Mouse (Mus musculus) embryonic stem cell, embryonic (primary cell): Measurements from ENCODE around the gene Prf1.

Source experiments
- CTCF ChIA-PET, 4 experiments: fragments of 300-600 bp in 2 of 4; fragments of 350-600 bp in 2 of 4; sonication (Branson Sonifier 250); formaldehyde crosslinking; loops; one replicate each; lab custom pipeline; 2022; ENCODE audit warnings: inconsistent platforms in 2 of 4; lab: Charles Lee
- POLR2A ChIA-PET, 4 experiments: fragments of 300-600 bp in 2 of 4; fragments of 350-600 bp in 2 of 4; sonication (Branson Sonifier 250); formaldehyde crosslinking; loops; one replicate each; lab custom pipeline; 2022; ENCODE audit warnings: antibody characterized with exemption in 4 of 4, inconsistent platforms in 1 of 4; lab: Charles Lee

Prf1 gene

GRCm38 (mm10) chr10:61297477-61297876 lies at the start of gene Prf1:
TSS of gene Prf1 (plus strand) at chr10:61297833.
- ChIA-PET POLR2A (interaction anchor here in 1 of 4 experiments (0.5 kb wide), 1 partner anchor 145 kb away, joined by 3 read pairs; no protein-coding TSS in a partner anchor), CTCF (interaction anchor here in 1 of 4 experiments (0.7 kb wide), 1 partner anchor 83 kb away, joined by 3 read pairs; no protein-coding TSS in a partner anchor)

- CTCF ChIA-PET: interaction anchor here in 3 of 4 experiments (0.9 to 1.2 kb wide), 4 partner anchors 27 to 151 kb away, joined by 3 read pairs; no protein-coding TSS in a partner anchor
- POLR2A ChIA-PET: interaction anchor here in 3 of 4 experiments (0.5 to 4.3 kb wide), 6 partner anchors 10 to 470 kb away, joined by 3 to 17 read pairs (median 3); no protein-coding TSS in a partner anchor
These were observed 49.0 kb upstream of the Prf1 start for GRCm38 (mm10) chr10:61248596-61249114.

GRCm38 (mm10) chr10:61249951-61250350 lies 47.7 kb upstream of the Prf1 start:
- ChIA-PET POLR2A (interaction anchor here in 1 of 4 experiments (1.2 to 1.3 kb wide), 3 partner anchors 10 to 36 kb away, joined by 3 read pairs; no protein-coding TSS in a partner anchor), CTCF (no interaction called here)

- POLR2A ChIA-PET: interaction anchor here in 1 of 4 experiments (0.9 to 1.5 kb wide), 3 partner anchors 15 to 39 kb away, joined by 3 to 8 read pairs (median 5); partner anchors contain the start of gene Adamts14
- CTCF ChIA-PET: interaction anchor here in 1 of 4 experiments (0.5 kb wide), 1 partner anchor 57 kb away, joined by 3 read pairs; no protein-coding TSS in a partner anchor
These were observed 42.9 kb upstream of the Prf1 start for GRCm38 (mm10) chr10:61254761-61255160.

- CTCF ChIA-PET: no interaction called here
- POLR2A ChIA-PET: interaction anchor here in 1 of 4 experiments (0.9 to 1.5 kb wide), 2 partner anchors 15 to 40 kb away, joined by 3 to 8 read pairs; no protein-coding TSS in a partner anchor
These were observed 42.4 kb upstream of the Prf1 start for GRCm38 (mm10) chr10:61255190-61255589.

- ChIA-PET POLR2A (no interaction called here), CTCF (no interaction called here)
These were observed 41.0 kb upstream of the Prf1 start for GRCm38 (mm10) chr10:61256665-61257064.

- ChIA-PET CTCF (interaction anchor here in 1 of 4 experiments (0.7 kb wide), 1 partner anchor 71 kb away, joined by 15 read pairs; no protein-coding TSS in a partner anchor), POLR2A (interaction anchor here in 2 of 4 experiments (0.6 kb wide), 2 partner anchors 10 to 178 kb away, joined by 3 read pairs; no protein-coding TSS in a partner anchor)
These were observed 39.5 kb upstream of the Prf1 start for GRCm38 (mm10) chr10:61258131-61258530.

GRCm38 (mm10) chr10:61261229-61262156 lies 36.1 kb upstream of the Prf1 start:
- ChIA-PET POLR2A (interaction anchor here in 3 of 4 experiments (1.2 to 2.0 kb wide), 4 partner anchors 11 to 24 kb away, joined by 3 to 10 read pairs (median 4); partner anchors contain the start of gene Adamts14 (in 2 of the 3)), CTCF (no interaction called here)

- CTCF ChIA-PET: interaction anchor here in 2 of 4 experiments (1.3 to 1.5 kb wide), 2 partner anchors 23 to 203 kb away, joined by 3 to 4 read pairs; no protein-coding TSS in a partner anchor
- POLR2A ChIA-PET: interaction anchor here in 1 of 4 experiments (0.6 to 1.8 kb wide), 3 partner anchors 8 to 13 kb away, joined by 3 to 4 read pairs (median 3); no protein-coding TSS in a partner anchor
These were observed 34.0 kb upstream of the Prf1 start for GRCm38 (mm10) chr10:61263606-61264005.

- CTCF ChIA-PET: no interaction called here
- POLR2A ChIA-PET: interaction anchor here in 1 of 4 experiments (1.6 kb wide), 1 partner anchor 68 kb away, joined by 3 read pairs; no protein-coding TSS in a partner anchor
These were observed 30.3 kb upstream of the Prf1 start for GRCm38 (mm10) chr10:61267378-61267777.

GRCm38 (mm10) chr10:61272089-61272626 lies 25.5 kb upstream of the Prf1 start:
- ChIA-PET POLR2A (interaction anchor here (0.6 to 2.8 kb wide), 10 partner anchors 8 to 144 kb away, joined by 3 to 19 read pairs (median 4); no protein-coding TSS in a partner anchor), CTCF (interaction anchor here in 2 of 4 experiments (0.9 to 4.5 kb wide), 6 partner anchors 56 to 352 kb away, joined by 3 to 16 read pairs (median 3); no protein-coding TSS in a partner anchor)

- POLR2A ChIA-PET: interaction anchor here (0.6 to 2.8 kb wide), 21 partner anchors 10 to 192 kb away, joined by 3 to 19 read pairs (median 4); no protein-coding TSS in a partner anchor
- CTCF ChIA-PET: interaction anchor here in 3 of 4 experiments (0.6 to 4.5 kb wide), 12 partner anchors 13 to 351 kb away, joined by 3 to 16 read pairs (median 4); no protein-coding TSS in a partner anchor
These were observed 25.0 kb upstream of the Prf1 start for GRCm38 (mm10) chr10:61272631-61273030.

- ChIA-PET POLR2A (interaction anchor here (0.5 to 2.8 kb wide), 25 partner anchors 11 to 264 kb away, joined by 3 to 19 read pairs (median 4); no protein-coding TSS in a partner anchor), CTCF (interaction anchor here (0.6 to 4.5 kb wide), 21 partner anchors 12 to 613 kb away, joined by 3 to 16 read pairs (median 3); partner anchors contain the start of gene Lrrc20 (in 1 of the 4))
These were observed 24.4 kb upstream of the Prf1 start, which contains the start of gene Adamts14 for GRCm38 (mm10) chr10:61273081-61273843. TSS of gene Adamts14 (minus strand) at chr10:61273438.

- CTCF ChIA-PET: interaction anchor here (0.6 to 4.5 kb wide), 15 partner anchors 12 to 346 kb away, joined by 3 to 16 read pairs (median 4); partner anchors contain the start of gene Lrrc20 (in 1 of the 4)
- POLR2A ChIA-PET: interaction anchor here (0.5 to 2.8 kb wide), 22 partner anchors 11 to 309 kb away, joined by 3 to 19 read pairs (median 4); no protein-coding TSS in a partner anchor
These were observed 23.8 kb upstream of the Prf1 start for GRCm38 (mm10) chr10:61273844-61274215.

- POLR2A ChIA-PET: interaction anchor here (0.7 to 2.8 kb wide), 10 partner anchors 11 to 308 kb away, joined by 3 to 19 read pairs (median 4); partner anchors contain the start of gene Sgpl1 (in 1 of the 4)
- CTCF ChIA-PET: interaction anchor here in 3 of 4 experiments (0.6 to 4.5 kb wide), 12 partner anchors 11 to 1446 kb away, joined by 3 to 16 read pairs (median 6); no protein-coding TSS in a partner anchor
These were observed 23.1 kb upstream of the Prf1 start for GRCm38 (mm10) chr10:61274532-61274931.

- CTCF ChIA-PET: interaction anchor here (0.6 to 4.5 kb wide), 36 partner anchors 10 to 935 kb away, joined by 3 to 16 read pairs (median 4); no protein-coding TSS in a partner anchor
These were observed 21.9 kb upstream of the Prf1 start for GRCm38 (mm10) chr10:61275669-61276110.

More at GRCm38 (mm10) chr10:61275669-61276110, 21.9 kb upstream of the Prf1 start:
- POLR2A ChIA-PET: interaction anchor here (0.6 to 2.0 kb wide), 20 partner anchors 10 to 507 kb away, joined by 3 to 7 read pairs (median 3); partner anchors contain the start of genes Nodal (in 2 of the 4) and Sgpl1 (in 1 of the 4)
